ENCODE assay signal across 23 mouse cellular contexts in the genomic region with DNA sequence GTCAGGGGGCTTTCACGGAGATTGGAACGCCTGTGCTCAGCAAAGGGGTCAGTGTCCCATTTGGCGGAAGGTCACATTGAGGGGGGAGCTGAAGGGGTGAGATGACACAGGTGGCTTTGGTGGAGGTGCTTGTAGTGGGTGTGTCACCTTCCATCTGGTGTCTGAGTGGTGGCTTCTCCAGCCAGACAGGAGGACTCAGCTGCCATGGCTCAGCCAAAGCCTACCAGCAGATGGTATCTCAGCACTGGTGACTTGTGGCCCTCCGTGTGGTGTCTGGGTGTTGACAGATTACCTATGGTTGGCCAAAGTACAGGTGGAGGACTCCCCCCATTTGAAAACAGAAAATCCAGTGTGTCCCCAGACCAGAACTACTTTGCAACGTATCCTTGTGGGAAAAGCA.
"Had no signal": no experiment of that assay in that cellular context is flagged by ENCODE, and none has a peak within 500 bp of the region (broad histone marks: within the 10 kb centered on the region; RNA-seq: fewer than 3 reads in every experiment).

No protein-coding gene starts in this region.

- H3K4me1 ChIP-seq: liver, embryonic 12.5 days; liver, embryonic 15.5 days; lung, embryonic 15.5 days; midbrain, embryonic 15.5 days; neural tube, embryonic 13.5 days; stomach, embryonic 15.5 days had no signal

- DNase-seq: kidney, adult 9 months; kidney, postnatal 25 days; layer of hippocampus, adult 9-11 months; liver; lung, adult 18-20 months; lung, postnatal 10 days; lung, postnatal 36 days; retina, postnatal 1 day; right cerebral cortex, postnatal 25 days; spleen, adult 18-20 months; thymus, postnatal 25 days had no signal

- H3K4me3 ChIP-seq: layer of hippocampus, adult 2 months; limb, embryonic 10.5 days; limb, embryonic 13.5 days; liver, embryonic 12.5 days; liver, embryonic 15.5 days; lung, embryonic 15.5 days; megakaryocyte, embryonic 14.5 days; midbrain, embryonic 10.5 days; midbrain, embryonic 15.5 days; neural tube, embryonic 13.5 days; stomach, embryonic 15.5 days had no signal

- H3K27ac ChIP-seq: kidney, postnatal 0 days; layer of hippocampus, adult 2 months; limb, embryonic 10.5 days; limb, embryonic 13.5 days; liver, embryonic 12.5 days; liver, embryonic 15.5 days; lung, embryonic 15.5 days; midbrain, embryonic 10.5 days; midbrain, embryonic 15.5 days; neural tube, embryonic 13.5 days; stomach, embryonic 15.5 days had no signal

- H3K4me2 ChIP-seq: limb, embryonic 13.5 days; liver, embryonic 12.5 days; liver, embryonic 15.5 days; lung, embryonic 15.5 days; midbrain, embryonic 15.5 days; neural tube, embryonic 13.5 days; stomach, embryonic 15.5 days had no signal

- H3K9me3 ChIP-seq: limb, embryonic 10.5 days; limb, embryonic 13.5 days; liver, embryonic 12.5 days; liver, embryonic 15.5 days; lung, embryonic 15.5 days; megakaryocyte, embryonic 14.5 days; midbrain, embryonic 10.5 days; midbrain, embryonic 15.5 days; neural tube, embryonic 13.5 days; stomach, embryonic 15.5 days had no signal

- H3K27me3 ChIP-seq: midbrain, embryonic 15.5 days; stomach, embryonic 15.5 days had no signal

- H3K36me3 ChIP-seq: limb, embryonic 10.5 days; limb, embryonic 13.5 days; liver, embryonic 12.5 days; liver, embryonic 15.5 days; lung, embryonic 15.5 days; midbrain, embryonic 10.5 days; midbrain, embryonic 15.5 days; neural tube, embryonic 13.5 days; stomach, embryonic 15.5 days had no signal

- ATAC-seq: liver, embryonic 12.5 days; midbrain, embryonic 15.5 days had no signal

- H3K9ac ChIP-seq: limb, embryonic 13.5 days; liver, embryonic 12.5 days; liver, embryonic 15.5 days; lung, embryonic 15.5 days; midbrain, embryonic 15.5 days; neural tube, embryonic 13.5 days; stomach, embryonic 15.5 days had no signal
